Mouse (Mus musculus) hindbrain, embryonic 10.5 days (tissue): ENCODE measurements at regions not wholly inside any gene's neighbourhood (a gene's known extent, or its start where the extent isn't known, plus 50 kb on each side); places are given as distances from the start of the nearest gene placed in this dataset.
A peak's percentile ranks its signal among the peaks of the same experiment; 100 is the strongest.
"Not testable (repeated sequence)": the region's sequence is repeated elsewhere in the genome, so short reads cannot be mapped to it uniquely, and the experiment has no call there.

Experiments
- DNase-seq: peaks from one replicate; pipeline ENCODE4 v3.0.0-alpha.2; 2017; ENCODE audit warnings: low spot score
- H3K27ac ChIP-seq: fragments of 300-500 bp; sonication (generic); 2 replicates; pipeline ENCODE4 v1.5.1; 2016; ENCODE audit warnings: mild to moderate bottlenecking, moderate library complexity
- H3K27me3 ChIP-seq: fragments of 300-500 bp; sonication (generic); 2 replicates; pipeline ENCODE4 v1.6.1; 2016; ENCODE audit warnings: mild to moderate bottlenecking; ENCODE audit not compliant: poor library complexity, insufficient read depth, severe bottlenecking
- H3K36me3 ChIP-seq: fragments of 300-500 bp; sonication (generic); 2 replicates; pipeline ENCODE4 v1.6.1; 2016; ENCODE audit warnings: mild to moderate bottlenecking, moderate library complexity
- H3K4me1 ChIP-seq: fragments of 300-500 bp; sonication (generic); replicated peaks from 2 replicates; pipeline ENCODE4 v1.6.1; 2016; ENCODE audit warnings: mild to moderate bottlenecking
- H3K4me3 ChIP-seq: fragments of 300-500 bp; sonication (generic); 2 replicates; pipeline ENCODE4 v1.5.1; 2016; ENCODE audit warnings: mild to moderate bottlenecking, moderate library complexity
- H3K9me3 ChIP-seq: fragments of 300-500 bp; sonication (generic); 2 replicates; pipeline ENCODE4 v1.6.1; 2016; ENCODE audit warnings: mild to moderate bottlenecking, moderate library complexity
- WGBS: fragments of 180-500 bp; shearing (Covaris S2); methylation state at CpG from one replicate; pipeline ENCODE4 v1.1.7; 2016; 5-methylcytosine and 5-hydroxymethylcytosine counted together

GRCm38 (mm10) chr6:144908646-144909045, 126.9 kb upstream of the Sox5 start:
- H3K4me3 ChIP-seq: no peak overlapping the region
- 92% methylated on average over 11 of the region's 11 CpGs for WGBS

GRCm38 (mm10) chr6:144903156-144903555, 121.4 kb upstream of the Sox5 start:
- Histone ChIP-seq H3K36me3 (no peaks in the 10 kb centered on the region), H3K27me3 (no peaks in the 10 kb centered on the region), H3K4me3 (no peak overlapping the region), H3K27ac (peak overlapping the region; percentile 64; the same call in 1 of the 2 replicates), H3K4me1 (peaks cover 24% of the 10 kb centered on the region), H3K9me3 (no peaks in the 10 kb centered on the region)
- no peak for DNase-seq
- 50% methylated on average over 10 of the region's 10 CpGs for WGBS

More at GRCm38 (mm10) chr6:144908646-144909045, 126.9 kb upstream of the Sox5 start:
- Histone ChIP-seq H3K36me3 (no peaks in the 10 kb centered on the region), H3K27ac (no peak overlapping the region), H3K27me3 (no peaks in the 10 kb centered on the region), H3K9me3 (0 out of 2 replicates have a peak, but pooled peaks cover 10% of the 10 kb centered on the region), H3K4me1 (peaks cover 9% of the 10 kb centered on the region; the same call in 1 of the 2 replicates)
- no peak for DNase-seq

GRCm38 (mm10) chr6:144902267-144902995, 120.7 kb upstream of the Sox5 start:
- Histone ChIP-seq H3K27me3 (no peaks in the 10 kb centered on the region), H3K36me3 (no peaks in the 10 kb centered on the region), H3K4me1 (peaks cover 31% of the 10 kb centered on the region), H3K4me3 (no peak overlapping the region), H3K27ac (peak overlapping the region; percentile 59), H3K9me3 (no peaks in the 10 kb centered on the region)
- 77% methylated on average over 20 of the region's 20 CpGs for WGBS
- no peak for DNase-seq

DNA sequence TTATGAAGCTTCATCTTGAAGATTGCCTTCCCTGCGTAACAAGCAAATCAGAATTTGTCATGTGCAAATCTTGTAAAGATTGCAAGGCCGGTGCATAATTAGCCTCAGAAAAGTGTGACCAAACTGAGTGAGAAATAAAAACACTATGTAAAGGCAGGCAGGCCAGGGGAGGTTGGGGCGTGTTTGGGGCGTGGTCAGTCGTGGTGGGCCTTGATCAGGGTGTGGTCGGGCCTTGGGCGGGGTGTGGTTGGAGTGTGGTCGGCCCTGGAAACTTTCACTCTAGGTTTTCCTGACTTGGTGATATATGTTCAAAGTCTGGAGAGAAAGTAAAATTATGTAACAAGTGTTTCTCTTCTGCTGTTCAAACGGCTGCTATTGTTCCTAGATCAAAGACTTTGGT, 120.0 kb upstream of the Sox5 start:
- Histone ChIP-seq H3K9me3 (no peaks in the 10 kb centered on the region), H3K36me3 (no peaks in the 10 kb centered on the region), H3K4me1 (peaks cover 32% of the 10 kb centered on the region), H3K27me3 (no peaks in the 10 kb centered on the region), H3K4me3 (no peak overlapping the region), H3K27ac (no peak overlapping the region)
- WGBS: 84% methylated on average over 9 of the region's 9 CpGs
- DNase-seq: no peak

DNA sequence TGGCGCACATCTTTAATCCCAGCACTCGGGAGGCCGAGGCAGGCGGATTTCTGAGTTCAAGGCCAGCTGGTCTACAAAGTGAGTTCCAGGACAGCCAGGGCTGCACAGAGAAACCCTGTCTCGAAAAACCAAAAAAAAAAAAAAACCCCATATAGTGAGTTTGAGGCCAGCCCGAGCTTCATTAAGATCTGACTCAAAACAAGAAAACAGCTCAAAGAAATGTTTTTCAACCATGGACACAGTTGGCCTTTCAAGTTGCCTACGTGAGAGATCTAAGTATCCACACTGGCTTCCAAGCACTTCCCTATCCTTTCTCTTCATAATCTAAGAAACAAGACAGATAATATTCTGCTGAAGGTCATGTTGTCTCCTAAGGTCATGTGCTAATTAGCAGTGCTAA, 119.1 kb upstream of the Sox5 start:
- DNase-seq, H3K9me3 ChIP-seq, H3K4me3 ChIP-seq, H3K27me3 ChIP-seq, H3K36me3 ChIP-seq, H3K27ac ChIP-seq: not testable (repeated sequence)
- 91% methylated on average over 7 of the region's 7 CpGs for WGBS
- H3K4me1 ChIP-seq: peaks cover 32% of the 10 kb centered on the region

DNA sequence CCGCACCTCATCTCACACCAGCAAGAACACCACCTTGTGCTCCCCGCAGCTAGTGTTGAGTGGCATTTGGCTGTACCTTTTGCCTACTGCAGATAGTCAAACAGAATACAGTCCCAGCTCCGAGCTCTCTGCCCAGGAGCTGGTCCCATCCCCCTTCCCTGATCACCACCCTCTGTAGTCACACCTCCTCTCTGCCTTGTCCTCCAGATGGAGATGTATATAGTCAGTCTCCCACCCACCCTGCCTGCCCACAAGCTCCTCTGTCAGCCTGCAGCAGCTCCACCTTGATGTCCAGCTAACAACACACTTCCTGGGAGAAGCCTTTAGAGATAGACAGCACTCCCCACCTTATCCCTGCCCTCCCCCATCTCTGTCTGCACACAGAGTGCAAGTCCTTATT, 115.7 kb upstream of the Sox5 start:
- no peaks in the 10 kb centered on the region for H3K9me3 ChIP-seq

DNA sequence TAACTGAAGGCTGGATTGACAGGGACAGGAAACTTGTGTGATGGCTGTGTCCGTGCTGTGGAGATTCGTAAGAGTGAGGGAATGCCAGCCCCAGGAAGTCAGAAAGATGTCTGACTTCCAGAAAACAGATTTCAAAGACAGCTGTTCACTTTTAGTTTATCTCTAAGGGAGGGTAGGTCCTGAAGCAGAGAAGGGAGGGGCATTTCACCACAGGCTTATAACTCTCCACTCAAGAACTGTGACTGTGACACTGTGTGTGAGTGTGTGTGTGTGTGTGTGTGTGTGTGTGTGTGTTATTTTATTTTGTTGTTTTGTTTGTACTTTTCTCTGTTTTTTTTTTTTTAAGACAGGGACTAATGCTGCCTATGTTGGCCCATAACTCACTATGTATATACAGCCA, 109.1 kb upstream of the Sox5 start:
- Histone ChIP-seq H3K4me3 (no peak overlapping the region), H3K9me3 (no peaks in the 10 kb centered on the region), H3K36me3 (no peaks in the 10 kb centered on the region), H3K27ac (no peak overlapping the region), H3K27me3 (no peaks in the 10 kb centered on the region), H3K4me1 (peaks cover 10% of the 10 kb centered on the region; the same call in 1 of the 2 replicates)
- DNase-seq: no peak
- 67% methylated on average over 2 of the region's 2 CpGs for whole genome bisulfite sequencing

More for the DNA sequence above, 115.7 kb upstream of the Sox5 start:
- H3K36me3 ChIP-seq: no peaks in the 10 kb centered on the region
- H3K4me3 ChIP-seq: no peak overlapping the region
- peaks cover 19% of the 10 kb centered on the region for H3K4me1 ChIP-seq
- no peak for DNase-seq
- no peaks in the 10 kb centered on the region for H3K27me3 ChIP-seq
- 0 out of 2 replicates have a peak overlapping the region, but pooled peaks have one; percentile 18 for H3K27ac ChIP-seq
- WGBS: 81% methylated on average over 3 of the region's 3 CpGs

DNA sequence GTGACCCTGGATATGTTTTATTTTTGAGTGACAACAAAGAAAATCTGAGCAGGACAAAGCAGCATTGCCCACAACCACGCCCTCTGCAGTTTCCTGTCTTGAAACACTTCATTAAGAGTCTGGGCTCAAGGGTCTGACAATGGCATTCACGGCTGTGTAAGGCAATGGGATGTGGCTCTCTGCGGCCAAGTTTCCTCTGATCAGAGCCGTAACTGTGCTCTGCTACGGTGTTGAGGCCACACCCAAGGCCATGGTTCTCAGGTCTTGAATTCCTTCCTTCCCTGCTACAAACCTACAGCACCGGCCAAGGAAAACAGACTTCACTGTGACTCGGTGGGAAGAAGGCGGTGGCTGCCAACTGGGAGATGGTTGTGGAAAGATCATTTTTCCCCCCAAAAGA, 108.4 kb upstream of the Sox5 start:
- H3K4me3 ChIP-seq: no peak overlapping the region
- DNase-seq: no peak
- no peak overlapping the region for H3K27ac ChIP-seq
- peaks cover 10% of the 10 kb centered on the region; the same call in 1 of the 2 replicates for H3K4me1 ChIP-seq
- 73% methylated on average over 8 of the region's 8 CpGs for WGBS
- no peaks in the 10 kb centered on the region for H3K36me3 ChIP-seq
- no peaks in the 10 kb centered on the region; the same call in 1 of the 2 replicates for H3K27me3 ChIP-seq
- H3K9me3 ChIP-seq: no peaks in the 10 kb centered on the region

DNA sequence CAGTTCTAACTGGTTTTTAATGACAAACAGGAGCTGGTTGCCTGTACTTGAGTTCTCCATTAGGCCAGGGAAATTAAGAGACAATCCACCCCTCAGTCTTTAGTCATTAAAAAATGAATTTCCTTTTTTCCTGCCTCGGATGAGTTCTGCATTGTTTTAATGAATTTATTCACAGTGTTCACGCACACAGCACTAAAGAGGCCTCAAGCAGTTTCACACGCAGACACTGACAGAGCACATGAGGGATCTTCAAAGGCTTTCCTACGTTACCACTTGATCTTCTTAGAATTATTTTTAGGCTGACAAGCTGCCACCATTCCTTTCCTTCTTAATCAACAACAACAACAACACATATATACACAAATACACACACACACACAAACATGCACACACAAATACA, 101.3 kb upstream of the Sox5 start:
- WGBS: 79% methylated on average over 4 of the region's 4 CpGs
- no peak overlapping the region for H3K27ac ChIP-seq
- H3K4me1 ChIP-seq: no peaks in the 10 kb centered on the region; the same call in 1 of the 2 replicates
- no peaks in the 10 kb centered on the region; the same call in 1 of the 2 replicates for H3K27me3 ChIP-seq
- no peaks in the 10 kb centered on the region for H3K9me3 ChIP-seq
- H3K36me3 ChIP-seq: no peaks in the 10 kb centered on the region
- DNase-seq: no peak
- no peak overlapping the region for H3K4me3 ChIP-seq

GRCm38 (mm10) chr6:144880098-144880497, 98.3 kb upstream of the Sox5 start:
- H3K9me3 ChIP-seq: no peaks in the 10 kb centered on the region
- WGBS: 85% methylated on average over 10 of the region's 10 CpGs
- H3K4me1 ChIP-seq: no peaks in the 10 kb centered on the region; the same call in 1 of the 2 replicates
- no peak overlapping the region for H3K27ac ChIP-seq
- no peaks in the 10 kb centered on the region for H3K36me3 ChIP-seq
- no peak for DNase-seq
- H3K27me3 ChIP-seq: no peaks in the 10 kb centered on the region; the same call in 1 of the 2 replicates
- no peak overlapping the region for H3K4me3 ChIP-seq

DNA sequence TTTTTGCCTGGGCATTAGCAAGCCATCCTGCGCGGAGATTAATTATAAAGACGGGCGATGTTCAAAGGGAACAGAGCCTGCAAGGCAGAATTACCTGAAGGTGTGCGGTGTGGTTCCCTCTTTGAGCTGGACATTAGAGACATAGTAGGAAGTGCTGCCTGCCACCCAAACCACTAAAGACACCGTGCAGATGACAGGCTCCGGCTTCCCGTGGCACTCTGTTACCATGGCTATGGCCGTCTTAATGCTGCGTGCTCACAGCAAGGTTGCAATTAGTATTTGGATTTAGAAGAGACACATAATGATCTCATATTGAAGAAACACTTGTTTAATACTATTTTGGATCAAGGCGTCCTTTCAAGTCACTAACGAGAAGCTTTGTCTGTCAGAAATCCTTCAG, 95.0 kb upstream of the Sox5 start:
- DNase-seq: no peak
- H3K4me3 ChIP-seq: no peak overlapping the region
- no peaks in the 10 kb centered on the region for H3K27me3 ChIP-seq
- H3K4me1 ChIP-seq: peaks cover 4% of the 10 kb centered on the region; the same call in 1 of the 2 replicates
- no peaks in the 10 kb centered on the region for H3K36me3 ChIP-seq
- no peak overlapping the region for H3K27ac ChIP-seq
- H3K9me3 ChIP-seq: no peaks in the 10 kb centered on the region
- WGBS: 84% methylated on average over 12 of the region's 12 CpGs

DNA sequence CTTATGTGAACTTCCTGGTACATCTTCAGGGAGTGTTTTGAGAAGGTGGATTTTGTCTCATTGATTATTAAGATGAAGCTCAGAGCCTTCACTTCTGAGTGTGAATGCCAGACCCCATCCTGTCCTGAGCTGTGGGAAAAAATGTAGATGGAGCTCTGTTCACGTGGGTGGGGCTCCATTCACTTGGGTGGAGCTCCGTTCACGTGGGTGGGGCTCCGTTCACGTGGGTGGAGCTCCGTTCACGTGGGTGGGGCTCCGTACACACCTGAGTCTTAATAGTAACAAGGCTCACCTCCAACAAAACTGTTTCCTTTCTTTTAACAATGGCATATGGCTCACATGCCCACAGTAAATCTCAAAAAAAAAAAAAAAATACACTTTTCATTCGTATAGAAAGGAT, 94.1 kb upstream of the Sox5 start:
- peaks cover 4% of the 10 kb centered on the region; the same call in 1 of the 2 replicates for H3K4me1 ChIP-seq
- H3K4me3 ChIP-seq: no peak overlapping the region
- no peak for DNase-seq
- no peaks in the 10 kb centered on the region for H3K27me3 ChIP-seq
- H3K9me3 ChIP-seq: no peaks in the 10 kb centered on the region
- WGBS: 59% methylated on average over 9 of the region's 9 CpGs
- no peaks in the 10 kb centered on the region for H3K36me3 ChIP-seq
- H3K27ac ChIP-seq: no peak overlapping the region

DNA sequence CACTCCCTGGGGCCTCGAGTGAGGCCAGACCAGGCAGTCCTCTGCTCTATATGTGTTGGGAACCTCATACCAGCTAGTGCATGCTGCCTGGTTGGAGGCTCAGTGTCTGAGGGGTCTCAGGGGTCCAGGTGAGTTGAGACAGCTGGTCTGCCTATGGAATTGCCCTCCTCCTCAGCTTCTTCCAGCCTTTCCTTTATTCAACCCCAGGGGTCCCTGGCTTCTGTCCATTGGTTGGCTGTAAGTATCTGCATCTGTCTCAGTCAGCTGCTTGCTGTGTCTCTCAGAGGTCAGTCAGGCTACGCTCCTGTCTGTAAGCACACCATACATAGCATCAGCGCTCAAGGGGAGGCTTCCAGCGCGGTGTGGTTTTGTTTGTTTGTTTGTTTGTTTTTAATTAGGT, 92.5 kb upstream of the Sox5 start:
- WGBS: 85% methylated on average over 5 of the region's 5 CpGs
- peaks cover 4% of the 10 kb centered on the region; the same call in 1 of the 2 replicates for H3K4me1 ChIP-seq
- DNase-seq: no peak
- H3K27ac ChIP-seq: no peak overlapping the region
- no peaks in the 10 kb centered on the region for H3K36me3 ChIP-seq
- no peak overlapping the region for H3K4me3 ChIP-seq
- H3K9me3 ChIP-seq: 0 out of 2 replicates have a peak, but pooled peaks cover 4% of the 10 kb centered on the region
- no peaks in the 10 kb centered on the region for H3K27me3 ChIP-seq
